Mouse (Mus musculus) midbrain, embryonic 16.5 days (tissue): ENCODE results near the gene BC025920. TPM values are rescaled to one million over a fixed set of nuclear protein-coding genes. Genes with fewer than 3 reads are reported as not detected.
"Not testable (repeated sequence)": the region's sequence is repeated elsewhere in the genome, so short reads cannot be mapped to it uniquely, and the experiment has no call there.

Experiments
- ATAC-seq: fragments of 200-750 bp; cut with Nextera tagmentation; 2 replicates; pipeline ENCODE4 v1.8.0; 2017; ENCODE audit warnings: moderate TSS enrichment
- H3K27ac ChIP-seq: fragments of 300-500 bp; sonication (generic); 2 replicates; pipeline ENCODE4 v1.5.1; 2014; ENCODE audit warnings: mild to moderate bottlenecking, low read length, mixed read lengths
- H3K27me3 ChIP-seq: fragments of 300-500 bp; sonication (generic); 2 replicates; pipeline ENCODE4 v1.6.1; 2014; ENCODE audit warnings: low read depth, low read length, mixed read lengths; ENCODE audit not compliant: control insufficient read depth, insufficient read depth
- H3K36me3 ChIP-seq: fragments of 300-500 bp; sonication (generic); 2 replicates; pipeline ENCODE4 v1.6.1; 2014; ENCODE audit warnings: mild to moderate bottlenecking, low read length, moderate library complexity, mixed read lengths; ENCODE audit not compliant: control insufficient read depth, insufficient read depth
- H3K4me1 ChIP-seq: fragments of 300-500 bp; sonication (generic); 2 replicates; pipeline ENCODE4 v1.6.1; 2014; ENCODE audit warnings: mild to moderate bottlenecking, low read length, mixed read lengths; ENCODE audit not compliant: control insufficient read depth, insufficient read depth
- H3K4me2 ChIP-seq: fragments of 300-500 bp; sonication (generic); 2 replicates; pipeline ENCODE4 v1.6.1; 2014; ENCODE audit warnings: mild to moderate bottlenecking, low read length, mixed read lengths
- H3K4me3 ChIP-seq: fragments of 300-500 bp; sonication (generic); 2 replicates; pipeline ENCODE4 v1.5.1; 2014; ENCODE audit warnings: low read depth, mild to moderate bottlenecking, low read length, moderate library complexity, mixed read lengths
- H3K9ac ChIP-seq: fragments of 300-500 bp; sonication (generic); 2 replicates; pipeline ENCODE4 v1.6.1; 2014; ENCODE audit warnings: low read depth, low read length, mixed read lengths
- H3K9me3 ChIP-seq: fragments of 300-500 bp; sonication (generic); replicated peaks from 2 replicates; pipeline ENCODE4 v1.6.1; 2014; ENCODE audit warnings: mild to moderate bottlenecking, low read length, mixed read lengths; ENCODE audit not compliant: control insufficient read depth, poor library complexity, severe bottlenecking
- WGBS: fragments of 180-500 bp; shearing (Covaris S2); extraction: QIAGEN DNeasy Blood & Tissue Kit; methylation state at CpG from one replicate; pipeline ENCODE4 v1.1.7; 2014; 5-methylcytosine and 5-hydroxymethylcytosine counted together
- polyA plus RNA-seq: library from polyadenylated mRNA; unstranded; fragments of >200 nt; fragmentation: Nextera tagmentation; extraction: Ambion mirVana; gene quantifications from 2 replicates; pipeline ENCODE4 v1.2.1, GENCODE M21; 2015

BC025920 gene
- polyA plus RNA-seq, 1 experiment from 2014 or later = 2.0 TPM

GRCm38 (mm10) chr10:81626994-81627835 is 21.1 kb downstream of the BC025920 start, which contains the start of gene Sirt6:
TSS of gene Sirt6 (minus strand) at chr10:81627797.
- 5% methylated on average over 40 of the region's 40 CpGs for WGBS
- Histone ChIP-seq H3K27me3 (no peaks in the 10 kb centered on the region), H3K4me3 (peak within 1 kb of the TSS; percentile 68), H3K27ac (peak within 1 kb of the TSS; percentile 89), H3K9ac (peak within 1 kb of the TSS; percentile 78), H3K9me3 (no peaks in the 10 kb centered on the region), H3K4me2 (peak within 1 kb of the TSS; percentile 84), H3K36me3 (peaks cover 12% of the 10 kb centered on the region; the same call in 1 of the 2 replicates), H3K4me1 (peaks cover 17% of the 10 kb centered on the region)
- peak; percentile 88 for ATAC-seq

- H3K4me1 ChIP-seq = peaks cover 17% of the 10 kb centered on the region
- peak overlapping the region; percentile 89 for H3K27ac ChIP-seq
- H3K9me3 ChIP-seq = no peaks in the 10 kb centered on the region
- peak overlapping the region; percentile 68 for H3K4me3 ChIP-seq
- peak overlapping the region; percentile 63 for H3K9ac ChIP-seq
- H3K27me3 ChIP-seq = no peaks in the 10 kb centered on the region
- 0 out of 2 replicates have a peak, but pooled peaks cover 7% of the 10 kb centered on the region for H3K36me3 ChIP-seq
- ATAC-seq = peak; percentile 39
- 67% methylated on average over 7 of the region's 7 CpGs for WGBS
- peak overlapping the region; percentile 84 for H3K4me2 ChIP-seq
These were observed 21.8 kb downstream of the BC025920 start for GRCm38 (mm10) chr10:81627836-81628220.

- ATAC-seq = no peak
- Histone ChIP-seq H3K4me2 (peak within 1 kb of the TSS; percentile 84), H3K4me1 (peaks cover 17% of the 10 kb centered on the region), H3K27ac (peak within 1 kb of the TSS; percentile 89), H3K4me3 (peak within 1 kb of the TSS; percentile 68), H3K27me3 (no peaks in the 10 kb centered on the region), H3K9me3 (no peaks in the 10 kb centered on the region), H3K36me3 (0 out of 2 replicates have a peak, but pooled peaks cover 6% of the 10 kb centered on the region), H3K9ac (peak within 1 kb of the TSS; percentile 78)
- WGBS = 84% methylated on average over 15 of the region's 16 CpGs
These were observed 22.3 kb downstream of the BC025920 start, which contains the start of gene Ankrd24 for GRCm38 (mm10) chr10:81628390-81628789. TSS of gene Ankrd24 (plus strand) at chr10:81628540.

GRCm38 (mm10) chr10:81633253-81634099 is 27.4 kb downstream of the BC025920 start:
- H3K4me2 ChIP-seq = peak overlapping the region; percentile 71
- WGBS = 3% methylated on average over 37 of the region's 37 CpGs
- no peaks in the 10 kb centered on the region for H3K9me3 ChIP-seq
- peak overlapping the region; percentile 57 for H3K27ac ChIP-seq
- no peaks in the 10 kb centered on the region for H3K36me3 ChIP-seq
- peaks cover 4% of the 10 kb centered on the region for H3K4me1 ChIP-seq
- H3K27me3 ChIP-seq = no peaks in the 10 kb centered on the region
- peak overlapping the region; percentile 78 for H3K9ac ChIP-seq
- ATAC-seq = peak; percentile 90
- peak overlapping the region; percentile 50 for H3K4me3 ChIP-seq

- no peaks in the 10 kb centered on the region for H3K27me3 ChIP-seq
- no peak overlapping the region for H3K4me2 ChIP-seq
- peaks cover 10% of the 10 kb centered on the region for H3K4me1 ChIP-seq
- H3K9me3 ChIP-seq = no peaks in the 10 kb centered on the region
- no peak overlapping the region for H3K27ac ChIP-seq
- H3K9ac ChIP-seq = no peak overlapping the region
- H3K4me3 ChIP-seq = no peak overlapping the region
- H3K36me3 ChIP-seq = no peaks in the 10 kb centered on the region
- 16% methylated on average over 8 of the region's 8 CpGs for WGBS
- ATAC-seq = no peak
These were observed 30.3 kb downstream of the BC025920 start for GRCm38 (mm10) chr10:81636338-81636737.

- Histone ChIP-seq H3K27me3 (no peaks in the 10 kb centered on the region), H3K4me2 (no peak overlapping the region), H3K9ac (no peak overlapping the region), H3K4me3 (no peak overlapping the region), H3K9me3 (no peaks in the 10 kb centered on the region), H3K27ac (no peak overlapping the region), H3K4me1 (peaks cover 26% of the 10 kb centered on the region), H3K36me3 (no peaks in the 10 kb centered on the region)
- ATAC-seq = no peak
- 74% methylated on average over 6 of the region's 6 CpGs for WGBS
These were observed 32.0 kb downstream of the BC025920 start for GRCm38 (mm10) chr10:81638101-81638500.

GRCm38 (mm10) chr10:81640825-81641224 is 34.8 kb downstream of the BC025920 start:
- not testable (repeated sequence) for H3K9ac ChIP-seq, H3K4me3 ChIP-seq, H3K27me3 ChIP-seq, H3K4me2 ChIP-seq, ATAC-seq, H3K9me3 ChIP-seq, H3K27ac ChIP-seq, H3K36me3 ChIP-seq
- peaks cover 26% of the 10 kb centered on the region for H3K4me1 ChIP-seq
- 30% methylated on average over 4 of the region's 4 CpGs for WGBS

GRCm38 (mm10) chr10:81641566-81641965 is 35.5 kb downstream of the BC025920 start:
- Histone ChIP-seq H3K27me3 (no peaks in the 10 kb centered on the region), H3K9ac (peak overlapping the region; percentile 38; the same call in 1 of the 2 replicates), H3K4me2 (peak overlapping the region; percentile 28), H3K9me3 (no peaks in the 10 kb centered on the region), H3K4me1 (peaks cover 26% of the 10 kb centered on the region), H3K4me3 (no peak overlapping the region), H3K36me3 (no peaks in the 10 kb centered on the region), H3K27ac (no peak overlapping the region)
- 85% methylated on average over 2 of the region's 2 CpGs for WGBS
- ATAC-seq = no peak
